Mouse (Mus musculus): ENCODE results near the gene Fam76a. TPM values are rescaled to one million over a fixed set of nuclear protein-coding genes. Genes with fewer than 3 reads are reported as not detected.

The Fam76a gene
- polyA plus RNA-seq, 1 experiment, result 9.4 TPM

DNA sequence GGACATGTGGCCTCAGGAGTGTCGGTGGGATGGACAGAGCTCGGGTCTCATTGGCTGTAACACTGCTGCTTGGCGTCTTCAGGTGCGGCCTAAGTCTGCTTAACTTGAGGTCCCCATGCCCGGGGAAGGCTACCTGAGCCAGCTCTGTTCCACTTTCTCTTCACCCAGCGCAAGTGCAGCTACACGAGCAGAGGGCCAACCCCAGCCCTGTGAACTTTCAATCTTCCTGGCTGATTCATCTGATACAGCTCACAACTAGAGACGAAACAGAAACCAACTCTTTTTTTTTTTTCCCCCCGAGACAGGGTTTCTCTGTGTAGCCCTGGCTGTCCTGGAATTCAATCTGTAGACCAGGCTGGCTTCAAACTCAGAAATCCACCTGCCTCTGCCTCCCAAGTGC lies 24.2 kb downstream of the Fam76a start:
- Histone ChIP-seq H3K4me1 (peaks cover 30% of the 10 kb centered on the region), H3K4me3 (replicated peaks) (no peak overlapping the region), H3K27me3 (replicated peaks) (peaks cover 4% of the 10 kb centered on the region), H3K36me3 (replicated peaks; ENCODE audit: low read length) (peaks cover 28% of the 10 kb centered on the region), H3K9me3 (no peaks in the 10 kb centered on the region)
- TF ChIP-seq FLI1 (IDR thresholded peaks at IDR 0.05; ENCODE audit: low read length) (no peak), GATA1 (IDR thresholded peaks at IDR 0.05; ENCODE audit: borderline replicate concordance, low read length) (no peak)

DNA sequence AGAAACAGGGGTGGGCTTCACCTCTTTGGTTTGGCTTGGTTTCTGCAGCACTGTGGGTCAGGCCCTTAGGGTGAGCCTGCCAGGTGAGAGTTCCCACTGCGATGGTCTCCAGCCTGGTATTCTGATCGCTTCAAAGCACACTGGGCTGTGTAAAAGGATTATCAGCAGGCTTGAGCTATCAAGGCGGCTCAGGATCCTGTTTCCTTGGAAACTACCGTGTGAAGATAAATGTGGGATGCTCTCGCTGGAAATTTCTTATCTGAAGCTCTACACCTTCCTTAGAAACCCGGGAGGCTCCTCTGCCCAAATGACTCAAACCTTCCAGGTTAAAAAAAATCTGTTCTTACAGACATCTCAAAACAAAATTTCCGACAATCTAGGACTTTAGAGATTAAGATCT lies 28.0 kb downstream of the Fam76a start:
- TF ChIP-seq GATA1 (IDR thresholded peaks at IDR 0.05; ENCODE audit: borderline replicate concordance, low read length) (no peak), FLI1 (IDR thresholded peaks at IDR 0.05; ENCODE audit: low read length) (no peak)
- no peak overlapping the region for H3K4me3 ChIP-seq (replicated peaks)
- H3K36me3 ChIP-seq (replicated peaks; ENCODE audit: low read length), result no peaks in the 10 kb centered on the region
- H3K9me3 ChIP-seq, result no peaks in the 10 kb centered on the region
- peaks cover 33% of the 10 kb centered on the region for H3K4me1 ChIP-seq
- H3K27me3 ChIP-seq (replicated peaks), result peaks cover 4% of the 10 kb centered on the region

DNA sequence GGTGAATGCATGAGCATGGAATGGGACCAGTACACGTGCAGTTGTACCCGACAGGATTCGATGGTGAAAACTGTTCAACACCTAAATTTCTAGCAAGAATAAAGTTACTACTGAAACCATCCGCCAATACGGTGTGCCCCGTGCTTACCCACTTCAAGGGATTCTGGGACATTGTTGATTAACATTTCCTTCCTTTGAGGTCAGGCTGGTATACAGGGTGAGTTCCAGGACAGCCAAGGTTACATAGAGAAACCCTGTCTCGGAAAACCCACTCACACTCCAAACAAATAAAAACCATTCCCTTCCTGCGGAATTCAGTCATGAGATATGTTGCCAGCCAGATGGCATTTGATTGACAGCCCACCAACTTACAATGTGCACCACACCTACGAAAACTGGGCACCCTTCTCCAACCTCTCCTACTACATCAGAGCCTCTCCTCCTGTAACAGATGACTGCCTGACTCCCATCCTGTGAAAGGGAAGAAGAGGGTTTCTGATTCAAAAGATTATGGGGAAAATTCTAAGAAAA lies 37.4 kb downstream of the Fam76a start:
- peaks cover 47% of the 10 kb centered on the region for H3K4me1 ChIP-seq
- no peak for TF ChIP-seq GATA1 (IDR thresholded peaks at IDR 0.05; ENCODE audit: borderline replicate concordance, low read length)
- TF ChIP-seq FLI1 (IDR thresholded peaks at IDR 0.05; ENCODE audit: low read length), result no peak
- no peaks in the 10 kb centered on the region for H3K9me3 ChIP-seq
- H3K4me3 ChIP-seq (replicated peaks), result peak overlapping the region; percentile 92
- no peaks in the 10 kb centered on the region for H3K27me3 ChIP-seq (replicated peaks)
- peaks cover 25% of the 10 kb centered on the region for H3K36me3 ChIP-seq (replicated peaks; ENCODE audit: low read length)

DNA sequence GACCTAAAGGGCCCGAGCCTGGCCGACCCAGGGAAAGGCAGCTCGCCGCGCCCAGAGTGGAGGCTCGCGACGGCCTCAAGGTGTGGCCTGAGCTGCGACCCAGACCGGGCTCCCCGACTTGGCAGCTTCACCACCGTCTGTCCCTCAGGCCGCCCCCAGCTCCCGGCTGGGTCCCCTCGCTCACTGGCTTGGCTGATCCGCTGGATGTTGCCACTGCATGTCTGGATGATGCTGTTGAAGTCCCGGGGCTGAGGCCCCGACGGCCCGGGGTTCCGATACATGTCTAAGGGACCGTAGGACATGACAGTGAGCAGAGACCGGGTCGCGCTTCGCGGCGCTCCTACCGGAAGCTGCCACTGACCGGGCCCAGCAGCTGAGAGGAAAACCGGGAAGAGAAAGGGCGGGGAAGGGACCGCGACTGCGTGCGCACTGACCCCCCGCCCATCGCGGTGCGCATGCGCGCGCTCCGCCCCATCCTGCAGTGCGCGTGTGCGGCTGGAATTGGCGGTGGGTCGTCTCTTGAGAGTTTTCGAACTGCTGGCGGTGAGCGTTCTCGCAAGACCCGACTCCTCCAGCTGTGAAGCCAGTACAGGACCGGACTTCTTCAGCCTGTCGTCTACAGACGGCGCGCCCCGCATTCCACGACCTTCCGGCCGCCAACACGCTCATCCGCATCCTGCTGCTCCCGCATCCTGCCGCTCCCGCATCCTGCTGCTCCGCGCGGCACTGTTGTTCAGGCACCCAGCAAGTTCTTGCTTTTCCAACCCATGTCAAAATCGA lies 38.1 kb downstream of the Fam76a start, which contains the start of gene Stx12:
TSS of gene Stx12 (minus strand) at position 446 of the 780 bp plus-strand sequence.
- no peak for TF ChIP-seq GATA1 (IDR thresholded peaks at IDR 0.05; ENCODE audit: borderline replicate concordance, low read length)
- no peak for TF ChIP-seq FLI1 (IDR thresholded peaks at IDR 0.05; ENCODE audit: low read length)
- H3K4me3 ChIP-seq (replicated peaks), result peak within 1 kb of the TSS; percentile 92
- H3K27me3 ChIP-seq (replicated peaks), result no peaks in the 10 kb centered on the region
- peaks cover 51% of the 10 kb centered on the region for H3K4me1 ChIP-seq
- H3K36me3 ChIP-seq (replicated peaks; ENCODE audit: low read length), result peaks cover 31% of the 10 kb centered on the region
- H3K9me3 ChIP-seq, result no peaks in the 10 kb centered on the region

DNA sequence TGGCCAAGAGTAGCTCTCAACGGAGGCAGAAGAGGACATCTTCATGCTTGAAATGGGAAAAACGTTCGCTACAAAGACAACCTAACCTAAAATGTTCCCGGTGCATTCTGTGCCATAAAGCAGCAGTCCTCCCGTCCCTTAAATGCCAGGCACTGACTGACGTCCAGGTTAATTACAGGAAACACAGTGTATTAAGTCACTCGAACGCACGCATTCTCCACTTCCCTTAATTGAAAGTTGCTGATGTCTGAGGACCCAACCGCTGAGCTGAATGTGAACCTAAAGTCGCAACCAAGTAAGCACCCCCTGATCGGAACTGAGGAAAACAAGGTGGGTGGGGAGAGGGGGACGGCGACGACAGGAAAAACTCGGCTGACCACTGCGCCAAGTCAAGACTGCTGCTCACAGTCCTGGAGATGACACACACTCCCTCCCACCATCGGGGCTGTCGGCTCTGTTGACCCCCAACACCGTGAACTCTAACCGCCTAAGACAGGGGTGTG lies 38.7 kb downstream of the Fam76a start:
- H3K4me1 ChIP-seq, result peaks cover 53% of the 10 kb centered on the region
- H3K36me3 ChIP-seq (replicated peaks; ENCODE audit: low read length), result peaks cover 36% of the 10 kb centered on the region
- TF ChIP-seq FLI1 (IDR thresholded peaks at IDR 0.05; ENCODE audit: low read length) (no peak), GATA1 (IDR thresholded peaks at IDR 0.05; ENCODE audit: borderline replicate concordance, low read length) (no peak)
- H3K9me3 ChIP-seq, result no peaks in the 10 kb centered on the region
- H3K27me3 ChIP-seq (replicated peaks), result no peaks in the 10 kb centered on the region
- H3K4me3 ChIP-seq (replicated peaks), result peak overlapping the region; percentile 92

DNA sequence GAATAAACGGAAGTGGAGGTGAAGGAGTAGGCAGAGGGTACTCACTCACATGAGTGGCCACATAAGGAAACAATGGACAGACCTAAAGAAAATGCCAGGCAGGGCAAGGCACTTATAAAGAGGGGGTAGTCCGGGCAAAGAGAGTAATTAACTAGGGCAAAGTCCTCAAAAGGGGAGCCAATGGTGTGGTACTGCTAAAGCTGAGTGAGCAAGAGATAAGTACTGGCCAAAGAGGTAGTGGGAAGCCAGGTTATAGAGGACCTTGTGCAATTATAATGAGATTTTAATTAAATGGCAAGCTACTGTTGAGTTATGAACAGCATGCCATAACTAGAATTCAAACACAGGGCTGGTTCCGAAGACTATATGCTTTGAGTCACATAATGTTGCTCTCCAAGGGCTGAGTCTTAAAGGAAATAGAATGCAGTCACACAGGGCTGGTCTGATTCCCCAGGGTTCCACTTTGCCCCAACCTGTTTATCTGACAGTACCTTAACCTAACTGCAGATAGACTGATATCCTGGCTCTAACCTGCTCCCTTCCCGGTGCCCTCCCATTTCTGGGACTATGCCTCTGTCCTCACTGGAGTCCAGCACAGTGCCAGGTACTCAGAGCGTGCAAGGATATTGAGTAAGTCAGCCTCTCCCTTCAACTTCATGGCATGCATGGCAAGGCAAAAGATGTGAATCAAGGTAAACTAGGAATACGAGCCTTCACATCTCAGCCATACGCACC lies 47.8 kb downstream of the Fam76a start:
- H3K27me3 ChIP-seq (replicated peaks), result no peaks in the 10 kb centered on the region
- TF ChIP-seq FLI1 (IDR thresholded peaks at IDR 0.05; ENCODE audit: low read length) (no peak), GATA1 (IDR thresholded peaks at IDR 0.05; ENCODE audit: borderline replicate concordance, low read length) (no peak)
- peak overlapping the region; percentile 83 for H3K4me3 ChIP-seq (replicated peaks)
- peaks cover 69% of the 10 kb centered on the region for H3K36me3 ChIP-seq (replicated peaks; ENCODE audit: low read length)
- H3K9me3 ChIP-seq, result no peaks in the 10 kb centered on the region
- H3K4me1 ChIP-seq, result peaks cover 82% of the 10 kb centered on the region

DNA sequence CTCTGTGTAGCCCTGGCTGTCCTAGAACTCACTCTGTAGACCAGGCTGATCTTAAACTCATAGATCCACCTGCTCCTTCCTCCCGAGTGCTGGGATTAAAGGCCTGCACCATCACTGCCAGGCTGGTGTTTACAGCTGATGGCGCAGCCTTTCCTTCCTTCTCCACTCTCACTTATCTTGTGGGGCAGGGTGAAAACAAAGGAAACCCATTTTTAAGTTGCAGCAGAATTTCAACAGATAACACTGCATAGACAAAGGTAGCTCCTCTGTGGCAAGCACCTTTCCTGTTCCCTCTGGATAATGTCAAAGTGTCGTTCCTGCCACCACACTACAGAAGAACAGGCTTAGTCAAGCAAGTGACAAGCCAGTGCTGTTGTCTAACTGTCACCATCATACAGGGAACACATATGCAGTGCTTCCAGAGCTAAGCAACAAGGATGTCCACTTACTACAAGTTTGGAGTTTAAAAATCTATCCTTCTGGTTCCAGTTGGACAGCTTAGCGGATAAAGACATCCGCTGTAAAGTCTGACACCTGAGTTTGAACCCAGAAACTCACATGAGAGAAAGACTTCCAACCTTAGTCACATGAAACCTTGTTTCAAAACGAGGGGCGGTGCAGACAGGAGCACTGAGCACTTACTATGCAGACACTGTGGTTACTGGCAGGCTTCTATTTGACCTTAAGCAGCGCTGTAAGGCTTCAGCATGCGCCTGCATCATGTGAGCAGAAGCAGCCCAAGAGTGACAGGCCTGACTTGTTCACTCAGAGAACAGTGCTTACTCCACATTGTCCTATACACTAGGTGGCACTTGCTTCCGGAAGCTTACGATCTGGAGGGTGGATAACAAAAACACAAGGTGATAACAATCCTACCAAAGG lies 48.6 kb downstream of the Fam76a start:
- no peak for TF ChIP-seq FLI1 (IDR thresholded peaks at IDR 0.05; ENCODE audit: low read length)
- TF ChIP-seq GATA1 (IDR thresholded peaks at IDR 0.05; ENCODE audit: borderline replicate concordance, low read length), result peak; percentile 21; the same call in 1 of the 3 replicates
- no peaks in the 10 kb centered on the region for H3K9me3 ChIP-seq
- peaks cover 70% of the 10 kb centered on the region for H3K36me3 ChIP-seq (replicated peaks; ENCODE audit: low read length)
- H3K27me3 ChIP-seq (replicated peaks), result no peaks in the 10 kb centered on the region
- H3K4me1 ChIP-seq, result peaks cover 79% of the 10 kb centered on the region
- H3K4me3 ChIP-seq (replicated peaks), result peak overlapping the region; percentile 83

DNA sequence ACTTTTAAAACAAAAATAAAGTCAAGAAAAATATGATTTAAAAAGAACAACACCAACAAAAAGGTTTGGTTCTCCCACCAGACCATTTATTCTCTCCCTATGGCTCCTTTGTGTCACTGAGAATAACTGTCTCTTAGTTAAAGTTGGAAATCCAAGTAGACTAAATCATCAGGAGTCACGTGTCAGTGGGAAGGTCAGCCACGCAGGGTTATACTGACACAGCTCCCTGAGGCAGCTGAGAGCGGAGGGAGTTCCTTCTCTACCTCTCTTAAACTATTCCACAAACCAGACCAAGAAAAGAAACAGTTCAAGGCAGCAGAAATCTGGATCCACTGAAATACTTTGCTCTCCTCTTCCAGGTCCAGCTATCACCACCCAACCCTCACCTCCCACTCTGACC lies 51.2 kb downstream of the Fam76a start:
- peaks cover 77% of the 10 kb centered on the region for H3K36me3 ChIP-seq (replicated peaks; ENCODE audit: low read length)
- no peaks in the 10 kb centered on the region for H3K9me3 ChIP-seq
- peaks cover 58% of the 10 kb centered on the region for H3K4me1 ChIP-seq
- TF ChIP-seq FLI1 (IDR thresholded peaks at IDR 0.05; ENCODE audit: low read length) (no peak), GATA1 (IDR thresholded peaks at IDR 0.05; ENCODE audit: borderline replicate concordance, low read length) (no peak)
- no peak overlapping the region for H3K4me3 ChIP-seq (replicated peaks)
- no peaks in the 10 kb centered on the region for H3K27me3 ChIP-seq (replicated peaks)

DNA sequence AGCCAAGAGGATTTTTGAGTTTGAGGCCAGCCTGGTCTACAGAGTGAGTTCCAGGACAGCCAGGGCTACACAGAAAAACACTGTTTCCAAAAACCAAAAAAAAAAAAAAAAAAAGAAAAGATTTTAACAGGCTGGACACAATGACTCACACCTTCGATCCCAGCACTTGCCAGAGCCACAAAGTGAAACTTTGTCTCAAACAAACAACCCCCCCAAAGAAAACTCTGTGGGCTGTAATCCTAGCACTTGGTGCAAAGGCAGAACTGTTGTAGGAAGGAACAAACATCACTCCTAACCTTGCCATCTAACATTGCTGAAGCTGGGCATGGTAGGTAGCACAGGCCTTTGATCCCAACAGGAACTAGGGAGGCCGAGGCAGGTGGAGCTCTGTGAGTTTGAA lies 57.5 kb downstream of the Fam76a start:
- Histone ChIP-seq H3K4me1 (peaks cover 18% of the 10 kb centered on the region), H3K4me3 (replicated peaks) (no peak overlapping the region), H3K9me3 (no peaks in the 10 kb centered on the region), H3K27me3 (replicated peaks) (no peaks in the 10 kb centered on the region), H3K36me3 (replicated peaks; ENCODE audit: low read length) (peaks cover 89% of the 10 kb centered on the region)
- TF ChIP-seq GATA1 (IDR thresholded peaks at IDR 0.05; ENCODE audit: borderline replicate concordance, low read length), result no peak
- no peak for TF ChIP-seq FLI1 (IDR thresholded peaks at IDR 0.05; ENCODE audit: low read length)
